Mouse (Mus musculus) liver, postnatal 0 days (tissue): Measurements from ENCODE around the gene 2310057J18Rik.

Source experiments
- CTCF ChIP-seq: sonication (generic); IDR thresholded peaks from 2 replicates; pipeline ENCODE4 v1.5.1; 2016; ENCODE audit warnings: antibody characterized with exemption, low read depth
- EP300 ChIP-seq: IDR thresholded peaks from 2 replicates; pipeline ENCODE4 v1.6.1; 2016; ENCODE audit warnings: antibody characterized with exemption, low read depth, mild to moderate bottlenecking

DNA sequence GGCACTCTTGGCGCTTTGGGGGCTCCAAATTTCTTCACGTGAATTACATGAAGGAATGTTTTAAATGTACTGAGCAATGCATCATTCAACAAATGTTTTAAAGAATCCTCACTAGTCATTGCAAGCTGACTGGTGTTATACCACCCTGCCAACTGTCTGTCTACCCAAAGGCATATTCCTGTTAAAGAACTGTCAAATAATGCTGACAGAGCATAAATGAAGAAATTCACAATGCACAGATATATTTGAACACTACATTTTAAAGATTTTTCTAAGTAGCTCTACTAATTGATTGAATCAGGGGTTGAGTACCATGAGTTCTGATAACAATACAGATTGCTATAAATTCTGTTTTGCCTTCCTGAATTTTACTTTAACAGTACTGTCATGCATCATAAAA is 2.9 kb upstream of the 2310057J18Rik start:
- TF ChIP-seq CTCF (no peak), EP300 (no peak)
